Mouse (Mus musculus) embryonic facial prominence, embryonic 14.5 days (tissue): ENCODE data around the gene Slco1c1. TPM values are rescaled to one million over a fixed set of nuclear protein-coding genes. Genes with fewer than 3 reads are reported as not detected.
"Not testable (repeated sequence)": the region's sequence is repeated elsewhere in the genome, so short reads cannot be mapped to it uniquely, and the experiment has no call there.

Source experiments
- ATAC-seq: fragments of 200-750 bp; cut with Nextera tagmentation; 2 replicates; pipeline ENCODE4 v1.8.0; 2017; ENCODE audit warnings: low read depth, moderate number of reproducible peaks, moderate TSS enrichment
- DNase-seq: peaks from one replicate; pipeline ENCODE4 v3.0.0-alpha.2; 2015; ENCODE audit warnings: low spot score
- H3K27ac ChIP-seq: fragments of 300-500 bp; sonication (generic); replicated peaks from 2 replicates; pipeline ENCODE4 v1.5.1; 2014; ENCODE audit warnings: low read depth, mild to moderate bottlenecking, low read length, moderate library complexity
- H3K27me3 ChIP-seq: fragments of 300-500 bp; sonication (generic); replicated peaks from 2 replicates; pipeline ENCODE4 v1.6.1; 2014; ENCODE audit warnings: low read length; ENCODE audit not compliant: control insufficient read depth, insufficient read depth
- H3K36me3 ChIP-seq: fragments of 300-500 bp; sonication (generic); 2 replicates; pipeline ENCODE4 v1.6.1; 2014; ENCODE audit warnings: low read length, mixed read lengths; ENCODE audit not compliant: control insufficient read depth, insufficient read depth
- H3K4me1 ChIP-seq: fragments of 300-500 bp; sonication (generic); 2 replicates; pipeline ENCODE4 v1.6.1; 2014; ENCODE audit warnings: antibody characterized with exemption, low read length; ENCODE audit not compliant: control insufficient read depth, insufficient read depth
- H3K4me2 ChIP-seq: fragments of 300-500 bp; sonication (generic); 2 replicates; pipeline ENCODE4 v1.6.1; 2014; ENCODE audit warnings: low read depth, mild to moderate bottlenecking, low read length, moderate library complexity, mixed read lengths
- H3K4me3 ChIP-seq: fragments of 300-500 bp; sonication (generic); 2 replicates; pipeline ENCODE4 v1.5.1; 2014; ENCODE audit warnings: low read depth, mild to moderate bottlenecking, low read length
- H3K9ac ChIP-seq: fragments of 300-500 bp; sonication (generic); 2 replicates; pipeline ENCODE4 v1.6.1; 2014; ENCODE audit warnings: low read depth, mild to moderate bottlenecking, low read length, moderate library complexity, mixed read lengths
- H3K9me3 ChIP-seq: fragments of 300-500 bp; sonication (generic); 2 replicates; pipeline ENCODE4 v1.6.1; 2016; ENCODE audit warnings: low read length; ENCODE audit not compliant: control insufficient read depth
- WGBS: fragments of 180-500 bp; shearing (Covaris S2); extraction: QIAGEN DNeasy Blood & Tissue Kit; methylation state at CpG from one replicate; pipeline ENCODE4 v1.1.7; 2014; 5-methylcytosine and 5-hydroxymethylcytosine counted together
- polyA plus RNA-seq: library from polyadenylated mRNA; unstranded; fragments of >200 nt; fragmentation: Nextera tagmentation; extraction: Ambion mirVana; gene quantifications from 2 replicates; pipeline ENCODE4 v1.2.1, GENCODE M21; 2014

Gene Slco1c1
- polyA plus RNA-seq, 1 experiment from 2014 or later, result 0.46 TPM

DNA sequence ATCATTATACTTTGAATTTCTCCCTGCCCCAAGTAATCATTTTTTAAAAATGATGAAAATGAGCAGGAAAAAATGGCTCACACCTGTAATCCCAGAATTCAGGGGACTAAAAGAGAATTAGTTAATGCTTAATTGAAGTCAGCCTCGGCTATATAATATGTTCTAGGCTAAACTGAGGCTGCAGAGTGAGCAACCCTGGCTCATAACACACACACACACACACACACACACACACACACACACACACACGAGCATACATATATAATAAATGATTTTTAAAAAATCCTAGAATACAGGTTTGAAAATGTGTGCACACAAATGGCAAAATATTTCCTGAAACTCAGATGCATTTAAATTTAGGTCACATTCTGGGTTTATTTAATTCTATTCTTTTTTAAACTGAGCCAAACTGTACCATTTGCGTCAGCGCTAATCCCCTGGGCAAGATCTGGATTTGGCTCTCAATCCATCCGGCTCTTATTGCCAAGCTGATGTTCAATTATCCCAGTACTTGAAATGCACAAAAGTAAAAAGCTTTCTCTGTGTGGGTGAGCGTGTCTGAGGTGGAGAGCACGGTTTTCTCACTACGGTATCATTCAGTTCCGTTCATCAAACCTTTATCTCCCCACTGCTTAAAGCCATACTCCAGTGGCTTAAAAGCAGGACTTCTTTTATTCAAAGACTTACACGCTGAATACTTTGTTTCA is 43.8 kb downstream of the Slco1c1 start:
- ATAC-seq (no peak), DNase-seq (peak; percentile 36)
- H3K9ac ChIP-seq, result no peak overlapping the region
- H3K27ac ChIP-seq, result no peak overlapping the region
- H3K36me3 ChIP-seq, result no peaks in the 10 kb centered on the region
- 61% methylated on average over 10 of the region's 10 CpGs for WGBS
- H3K4me2 ChIP-seq, result no peak overlapping the region
- no peak overlapping the region for H3K4me3 ChIP-seq
- H3K4me1 ChIP-seq, result no peaks in the 10 kb centered on the region
- H3K9me3 ChIP-seq, result no peaks in the 10 kb centered on the region
- H3K27me3 ChIP-seq, result no peaks in the 10 kb centered on the region

GRCm38 (mm10) chr6:141568559-141568946 is 44.4 kb downstream of the Slco1c1 start:
- WGBS, result 63% methylated on average over 3 of the region's 3 CpGs
- Histone ChIP-seq H3K27ac (no peak overlapping the region), H3K4me3 (no peak overlapping the region), H3K4me2 (no peak overlapping the region), H3K4me1 (no peaks in the 10 kb centered on the region), H3K9me3 (no peaks in the 10 kb centered on the region), H3K36me3 (no peaks in the 10 kb centered on the region), H3K27me3 (no peaks in the 10 kb centered on the region), H3K9ac (no peak overlapping the region)
- ATAC-seq (no peak), DNase-seq (no peak)

- no peak for DNase-seq
- no peak overlapping the region for H3K9ac ChIP-seq
- no peak overlapping the region for H3K4me3 ChIP-seq
- H3K36me3 ChIP-seq, result no peaks in the 10 kb centered on the region
- H3K27ac ChIP-seq, result no peak overlapping the region
- H3K9me3 ChIP-seq, result no peaks in the 10 kb centered on the region
- H3K4me2 ChIP-seq, result no peak overlapping the region
- H3K4me1 ChIP-seq, result no peaks in the 10 kb centered on the region
- WGBS, result 34% methylated on average over 3 of the region's 3 CpGs
- no peak for ATAC-seq
- no peaks in the 10 kb centered on the region for H3K27me3 ChIP-seq
Observed at GRCm38 (mm10) chr6:141576646-141577200, 52.6 kb downstream of the Slco1c1 start.

GRCm38 (mm10) chr6:141584791-141585403 is 60.7 kb downstream of the Slco1c1 start:
- 24% methylated on average over 1 of the region's 1 CpGs for WGBS
- Histone ChIP-seq H3K4me3 (no peak overlapping the region), H3K9me3 (no peaks in the 10 kb centered on the region), H3K9ac (no peak overlapping the region), H3K27ac (no peak overlapping the region), H3K27me3 (no peaks in the 10 kb centered on the region), H3K4me1 (no peaks in the 10 kb centered on the region), H3K36me3 (no peaks in the 10 kb centered on the region), H3K4me2 (no peak overlapping the region)
- DNase-seq, result peak; percentile 44
- ATAC-seq, result no peak

GRCm38 (mm10) chr6:141590002-141590401 is 65.8 kb downstream of the Slco1c1 start:
- no peak for ATAC-seq
- WGBS, result 76% methylated on average over 1 of the region's 1 CpGs
- Histone ChIP-seq H3K9me3 (no peaks in the 10 kb centered on the region), H3K27me3 (no peaks in the 10 kb centered on the region), H3K4me2 (no peak overlapping the region), H3K9ac (no peak overlapping the region), H3K27ac (no peak overlapping the region), H3K4me3 (no peak overlapping the region), H3K4me1 (no peaks in the 10 kb centered on the region), H3K36me3 (no peaks in the 10 kb centered on the region)
- DNase-seq, result no peak

- ATAC-seq, H3K4me2 ChIP-seq, H3K27me3 ChIP-seq, H3K27ac ChIP-seq, DNase-seq, H3K4me1 ChIP-seq, H3K9me3 ChIP-seq, H3K9ac ChIP-seq, H3K4me3 ChIP-seq, H3K36me3 ChIP-seq: not testable (repeated sequence)
- 56% methylated on average over 4 of the region's 4 CpGs for WGBS
Observed at GRCm38 (mm10) chr6:141590598-141591200, 66.5 kb downstream of the Slco1c1 start.

DNA sequence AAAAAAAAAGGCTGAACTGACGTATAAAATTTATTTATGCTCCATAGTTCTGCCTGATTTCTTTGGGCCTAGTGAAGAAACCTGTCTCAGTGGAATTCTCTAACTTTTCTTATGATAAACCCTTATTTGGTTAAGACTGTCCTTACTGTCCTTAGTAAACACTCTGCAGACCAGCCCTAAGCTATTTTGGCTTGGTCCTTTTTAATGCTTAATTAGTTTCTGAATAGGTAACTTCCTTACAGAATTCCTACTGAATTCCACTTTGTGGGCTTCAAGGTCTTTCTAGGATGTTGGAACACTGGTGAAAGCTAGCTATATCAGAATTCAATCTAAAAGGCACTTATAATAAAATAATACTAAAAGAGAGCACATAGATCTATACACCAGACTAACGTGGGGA is 71.9 kb downstream of the Slco1c1 start:
- peaks cover 15% of the 10 kb centered on the region for H3K9me3 ChIP-seq
- WGBS, result 83% methylated on average over 2 of the region's 2 CpGs
- H3K4me1 ChIP-seq, result no peaks in the 10 kb centered on the region
- no peak overlapping the region for H3K4me3 ChIP-seq
- no peak overlapping the region for H3K27ac ChIP-seq
- H3K36me3 ChIP-seq, result no peaks in the 10 kb centered on the region
- H3K27me3 ChIP-seq, result no peaks in the 10 kb centered on the region
- no peak overlapping the region for H3K9ac ChIP-seq
- H3K4me2 ChIP-seq, result no peak overlapping the region
- ATAC-seq, result no peak
- DNase-seq, result no peak

DNA sequence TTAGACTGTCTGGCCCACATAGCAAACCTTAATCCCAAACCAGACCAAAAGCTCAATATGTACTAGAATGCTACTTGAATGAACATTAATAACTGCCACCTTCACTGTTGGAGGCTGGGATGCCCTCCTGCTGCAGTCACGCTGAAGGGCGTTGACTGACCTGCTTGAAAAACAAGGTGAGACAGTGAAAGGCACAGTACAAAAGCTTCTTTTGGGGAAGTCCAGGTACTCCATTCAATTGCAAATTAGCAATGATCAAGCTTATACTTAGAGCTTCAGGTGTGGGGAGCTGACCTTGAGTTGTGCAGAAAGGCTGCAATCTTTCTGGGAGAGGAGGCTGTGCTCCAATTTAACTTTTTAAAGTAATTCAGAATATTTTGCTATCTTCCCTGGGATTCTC is 72.9 kb downstream of the Slco1c1 start:
- Histone ChIP-seq H3K4me2 (no peak overlapping the region), H3K4me1 (no peaks in the 10 kb centered on the region), H3K9me3 (peaks cover 15% of the 10 kb centered on the region), H3K36me3 (no peaks in the 10 kb centered on the region), H3K27ac (no peak overlapping the region), H3K27me3 (no peaks in the 10 kb centered on the region), H3K4me3 (no peak overlapping the region), H3K9ac (no peak overlapping the region)
- 88% methylated on average over 2 of the region's 2 CpGs for whole genome bisulfite sequencing
- ATAC-seq (no peak), DNase-seq (no peak)
